Mouse (Mus musculus) limb, embryonic 11.5 days (tissue): ENCODE results near the gene Atp1b4. TPM values are rescaled to one million over a fixed set of nuclear protein-coding genes. Genes with fewer than 3 reads are reported as not detected.

Experiments used
- ATAC-seq: fragments of 200-750 bp; cut with Nextera tagmentation; 2 replicates; pipeline ENCODE4 v1.8.0; 2017; ENCODE audit warnings: low read depth; ENCODE audit not compliant: insufficient number of reproducible peaks, low FRiP score, low TSS enrichment
- DNase-seq: peaks from one replicate; pipeline ENCODE4 v3.0.0-alpha.2; 2015; ENCODE audit warnings: low spot score
- H3K27ac ChIP-seq: fragments of 300-500 bp; sonication (generic); replicated peaks from 2 replicates; pipeline ENCODE4 v1.5.1; 2014; ENCODE audit warnings: low read depth, mild to moderate bottlenecking, low read length
- H3K27me3 ChIP-seq: fragments of 300-500 bp; sonication (generic); 2 replicates; pipeline ENCODE4 v1.6.1; 2014; ENCODE audit warnings: mild to moderate bottlenecking, low read length, mixed read lengths; ENCODE audit not compliant: control insufficient read depth, insufficient read depth
- H3K36me3 ChIP-seq: fragments of 300-500 bp; sonication (generic); 2 replicates; pipeline ENCODE4 v1.6.1; 2014; ENCODE audit warnings: mild to moderate bottlenecking, low read length, moderate library complexity, mixed read lengths; ENCODE audit not compliant: control insufficient read depth, insufficient read depth
- H3K4me1 ChIP-seq: fragments of 300-500 bp; sonication (generic); 2 replicates; pipeline ENCODE4 v1.6.1; 2014; ENCODE audit warnings: low read length, mixed read lengths; ENCODE audit not compliant: control insufficient read depth, insufficient read depth
- H3K4me2 ChIP-seq: fragments of 300-500 bp; sonication (generic); 2 replicates; pipeline ENCODE4 v1.6.1; 2014; ENCODE audit warnings: low read depth, mild to moderate bottlenecking, moderate library complexity; ENCODE audit not compliant: severe bottlenecking
- H3K4me3 ChIP-seq: fragments of 300-500 bp; sonication (generic); 2 replicates; pipeline ENCODE4 v1.5.1; 2014; ENCODE audit warnings: low read depth, low read length
- H3K9ac ChIP-seq: fragments of 300-500 bp; sonication (generic); 2 replicates; pipeline ENCODE4 v1.6.1; 2014; ENCODE audit warnings: mild to moderate bottlenecking, low read length
- H3K9me3 ChIP-seq: fragments of 300-500 bp; sonication (generic); 2 replicates; pipeline ENCODE4 v1.6.1; 2016; ENCODE audit warnings: low read length; ENCODE audit not compliant: control insufficient read depth
- WGBS: fragments of 180-500 bp; shearing (Covaris S2); extraction: QIAGEN DNeasy Blood & Tissue Kit; methylation state at CpG from one replicate; pipeline ENCODE4 v1.1.7; 2014; 5-methylcytosine and 5-hydroxymethylcytosine counted together
- polyA plus RNA-seq: library from polyadenylated mRNA; unstranded; fragments of >200 nt; fragmentation: Nextera tagmentation; extraction: Ambion mirVana; gene quantifications from 2 replicates; pipeline ENCODE4 v1.2.1, GENCODE M21; 2014

Atp1b4 gene
- polyA plus RNA-seq: not detected in 2 replicates

- Histone ChIP-seq H3K4me1 (no peaks in the 10 kb centered on the region), H3K4me3 (no peak within 1 kb of the TSS), H3K4me2 (no peak within 1 kb of the TSS), H3K27me3 (no peaks in the 10 kb centered on the region), H3K9me3 (no peaks in the 10 kb centered on the region), H3K27ac (no peak within 1 kb of the TSS), H3K9ac (no peak within 1 kb of the TSS), H3K36me3 (no peaks in the 10 kb centered on the region)
- WGBS: 84% methylated on average over 8 of the region's 8 CpGs
- DNase-seq: no peak
- ATAC-seq: no peak
These were observed at the start of gene Atp1b4 for GRCm38 (mm10) chrX:38315884-38316283. Atp1b4 (plus strand) TSS chrX:38316184.

GRCm38 (mm10) chrX:38308597-38308996, 7.4 kb upstream of the Atp1b4 start:
- Histone ChIP-seq H3K4me3 (no peak overlapping the region), H3K4me2 (no peak overlapping the region), H3K9me3 (no peaks in the 10 kb centered on the region), H3K36me3 (no peaks in the 10 kb centered on the region), H3K4me1 (no peaks in the 10 kb centered on the region), H3K27me3 (no peaks in the 10 kb centered on the region), H3K9ac (no peak overlapping the region), H3K27ac (no peak overlapping the region)
- ATAC-seq: no peak
- DNase-seq: no peak
- WGBS: 81% methylated on average over 4 of the region's 4 CpGs

- no peak overlapping the region for H3K27ac ChIP-seq
- H3K4me2 ChIP-seq: no peak overlapping the region
- WGBS: 73% methylated on average over 2 of the region's 2 CpGs
- no peaks in the 10 kb centered on the region for H3K27me3 ChIP-seq
- no peak for ATAC-seq
- H3K9ac ChIP-seq: no peak overlapping the region
- DNase-seq: no peak
- no peaks in the 10 kb centered on the region for H3K9me3 ChIP-seq
- H3K4me3 ChIP-seq: no peak overlapping the region
- no peaks in the 10 kb centered on the region for H3K4me1 ChIP-seq
- no peaks in the 10 kb centered on the region for H3K36me3 ChIP-seq
These were observed 4.9 kb upstream of the Atp1b4 start for GRCm38 (mm10) chrX:38311054-38311453.

- Histone ChIP-seq H3K9me3 (no peaks in the 10 kb centered on the region), H3K36me3 (no peaks in the 10 kb centered on the region), H3K4me3 (no peak overlapping the region), H3K27me3 (no peaks in the 10 kb centered on the region), H3K27ac (no peak overlapping the region), H3K9ac (no peak overlapping the region), H3K4me2 (no peak overlapping the region), H3K4me1 (no peaks in the 10 kb centered on the region)
- 60% methylated on average over 9 of the region's 9 CpGs for WGBS
- DNase-seq: no peak
- no peak for ATAC-seq
These were observed 2.9 kb upstream of the Atp1b4 start for GRCm38 (mm10) chrX:38312910-38313625.

- no peaks in the 10 kb centered on the region for H3K4me1 ChIP-seq
- ATAC-seq (no peak), DNase-seq (no peak)
- WGBS: 64% methylated on average over 6 of the region's 6 CpGs
- H3K27me3 ChIP-seq: no peaks in the 10 kb centered on the region
- H3K4me2 ChIP-seq: no peak overlapping the region
- H3K36me3 ChIP-seq: no peaks in the 10 kb centered on the region
- H3K4me3 ChIP-seq: no peak overlapping the region
- H3K27ac ChIP-seq: no peak overlapping the region
- H3K9ac ChIP-seq: no peak overlapping the region
- no peaks in the 10 kb centered on the region for H3K9me3 ChIP-seq
These were observed 2.3 kb upstream of the Atp1b4 start for GRCm38 (mm10) chrX:38313626-38314210.

GRCm38 (mm10) chrX:38330695-38331406, 14.9 kb downstream of the Atp1b4 start:
- DNase-seq (no peak), ATAC-seq (no peak)
- no peak overlapping the region for H3K4me3 ChIP-seq
- no peak overlapping the region for H3K4me2 ChIP-seq
- no peak overlapping the region for H3K9ac ChIP-seq
- no peak overlapping the region for H3K27ac ChIP-seq
- 38% methylated on average over 4 of the region's 4 CpGs for WGBS
- H3K4me1 ChIP-seq: no peaks in the 10 kb centered on the region
- H3K9me3 ChIP-seq: no peaks in the 10 kb centered on the region
- no peaks in the 10 kb centered on the region for H3K27me3 ChIP-seq
- H3K36me3 ChIP-seq: no peaks in the 10 kb centered on the region

- H3K9ac ChIP-seq: no peak overlapping the region
- WGBS: 60% methylated on average over 8 of the region's 8 CpGs
- no peaks in the 10 kb centered on the region for H3K9me3 ChIP-seq
- DNase-seq (no peak), ATAC-seq (no peak)
- no peak overlapping the region for H3K4me2 ChIP-seq
- no peaks in the 10 kb centered on the region for H3K4me1 ChIP-seq
- H3K36me3 ChIP-seq: no peaks in the 10 kb centered on the region
- H3K27ac ChIP-seq: no peak overlapping the region
- H3K4me3 ChIP-seq: no peak overlapping the region
- no peaks in the 10 kb centered on the region for H3K27me3 ChIP-seq
These were observed 18.6 kb downstream of the Atp1b4 start for GRCm38 (mm10) chrX:38334329-38335279.

GRCm38 (mm10) chrX:38362016-38362415, 46.0 kb downstream of the Atp1b4 start:
- H3K4me3 ChIP-seq: no peak overlapping the region
- no peak for ATAC-seq

More at GRCm38 (mm10) chrX:38362016-38362415, 46.0 kb downstream of the Atp1b4 start:
- Histone ChIP-seq H3K4me1 (no peaks in the 10 kb centered on the region), H3K9ac (no peak overlapping the region), H3K27ac (no peak overlapping the region), H3K36me3 (no peaks in the 10 kb centered on the region), H3K4me2 (no peak overlapping the region), H3K9me3 (no peaks in the 10 kb centered on the region), H3K27me3 (no peaks in the 10 kb centered on the region)
- no peak for DNase-seq
- WGBS: 70% methylated on average over 8 of the region's 8 CpGs
